Mouse (Mus musculus) ES-Bruce4 (cell line): ENCODE measurements at regions not wholly inside any gene's neighbourhood (a gene's known extent, or its start where the extent isn't known, plus 50 kb on each side); places are given as distances from the start of the nearest gene placed in this dataset.

Experiments used
- CTCF ChIP-seq: IDR thresholded peaks from one replicate; pipeline ENCODE4 v1.8.1; 2011; ENCODE audit warnings: low read depth, low read length
- EP300 ChIP-seq: IDR thresholded peaks from 2 replicates; pipeline ENCODE4 v1.6.1; 2011; ENCODE audit warnings: low read depth, low read length; ENCODE audit not compliant: insufficient read depth
- POLR2A ChIP-seq: IDR thresholded peaks from one replicate; pipeline ENCODE4 v1.8.1; 2011; ENCODE audit warnings: low read length; ENCODE audit not compliant: insufficient read depth

GRCm38 (mm10) chr6:98582826-98583225 lies 240.3 kb upstream of the Gm765 start:
- no peak for TF ChIP-seq POLR2A
- TF ChIP-seq CTCF: no peak
- 0 out of 2 replicates have a peak, but pooled peaks have one; percentile 33 for TF ChIP-seq EP300
